Mouse (Mus musculus): ENCODE data around the gene Mllt3. TPM values are rescaled to one million over a fixed set of nuclear protein-coding genes. Genes with fewer than 3 reads are reported as not detected.

Gene Mllt3
- total and polyA plus RNA-seq, 2 experiments from 2014 or later = 5.1 to 13.5 TPM

DNA sequence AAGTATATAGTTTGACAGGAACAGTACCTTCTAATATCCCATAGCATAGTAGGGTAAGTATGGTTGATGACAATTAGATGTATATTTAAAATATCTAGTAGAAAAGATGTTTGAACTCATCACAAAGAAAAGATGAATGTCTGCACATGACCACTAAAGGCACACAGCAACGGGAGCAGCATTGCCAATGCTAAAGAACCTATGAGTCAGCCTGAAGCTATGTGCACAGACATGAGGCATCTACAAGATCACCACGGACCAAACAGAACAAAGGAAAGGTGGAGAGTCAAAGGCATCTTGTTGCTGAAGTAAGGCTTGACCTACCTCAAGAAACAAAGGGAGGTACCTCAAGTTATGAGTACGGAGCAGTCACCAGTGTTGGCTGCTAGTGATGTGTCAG lies 212.3 kb downstream of the Mllt3 start:
- 0 out of 2 replicates have a peak, but pooled peaks cover 5% of the 10 kb centered on the region for H3K36me3 ChIP-seq (replicated peaks; ENCODE audit: control insufficient read depth, insufficient read depth, low read length)
- DNase-seq (ENCODE audit: low spot score) (no peak), ATAC-seq (ENCODE audit: insufficient read depth, low read depth) (no peak)
- peaks cover 7% of the 10 kb centered on the region; the same call in 1 of the 2 replicates for H3K4me1 ChIP-seq (ENCODE audit: control insufficient read depth, insufficient read depth)
- no peak overlapping the region for H3K4me3 ChIP-seq (ENCODE audit: low read depth, low read length)
- 0 out of 2 replicates have a peak, but pooled peaks cover 2% of the 10 kb centered on the region for H3K9me3 ChIP-seq (replicated peaks; ENCODE audit: control insufficient read depth, low read length)
- no peaks in the 10 kb centered on the region for H3K27me3 ChIP-seq (ENCODE audit: control insufficient read depth, insufficient read depth, low read length)
- TF ChIP-seq EP300 (IDR thresholded peaks at IDR 0.05; ENCODE audit: low read depth) (no peak), CTCF (IDR thresholded peaks at IDR 0.05; ENCODE audit: low read depth) (no peak)
- 42% methylated on average over 3 of the region's 3 CpGs for WGBS
- H3K9ac ChIP-seq (replicated peaks; ENCODE audit: low read depth, low read length) = no peak overlapping the region
- no peak overlapping the region for H3K4me2 ChIP-seq (ENCODE audit: low read depth, low read length)
- H3K27ac ChIP-seq (ENCODE audit: low read depth) = no peak overlapping the region

DNA sequence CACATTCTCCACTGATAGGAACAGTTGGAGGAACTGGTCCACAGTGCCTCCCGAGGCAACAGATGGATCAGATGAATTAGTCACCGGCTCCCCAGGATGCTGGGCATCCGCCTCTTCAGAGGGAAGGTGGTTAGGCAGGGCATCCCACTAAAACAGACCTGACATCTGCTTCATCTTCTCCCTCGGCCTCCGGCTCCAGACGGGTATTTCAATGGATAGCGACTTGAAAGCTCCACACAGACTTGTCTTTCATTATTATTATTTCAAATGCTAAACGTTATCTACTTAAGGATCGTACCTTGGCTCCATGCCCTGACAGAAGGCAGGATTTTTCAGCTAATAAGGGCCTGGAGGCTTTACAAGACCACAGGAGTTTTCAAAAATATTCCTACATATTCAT lies 214.0 kb downstream of the Mllt3 start:
- no peak for ATAC-seq (ENCODE audit: insufficient read depth, low read depth)
- 0 out of 2 replicates have a peak, but pooled peaks cover 5% of the 10 kb centered on the region for H3K36me3 ChIP-seq (replicated peaks; ENCODE audit: control insufficient read depth, insufficient read depth, low read length)
- 76% methylated on average over 9 of the region's 9 CpGs for WGBS
- no peak overlapping the region for H3K4me3 ChIP-seq (ENCODE audit: low read depth, low read length)
- DNase-seq (ENCODE audit: low spot score) = no peak
- H3K27me3 ChIP-seq (ENCODE audit: control insufficient read depth, insufficient read depth, low read length) = no peaks in the 10 kb centered on the region
- H3K4me2 ChIP-seq (ENCODE audit: low read depth, low read length) = no peak overlapping the region
- TF ChIP-seq EP300 (IDR thresholded peaks at IDR 0.05; ENCODE audit: low read depth) (no peak), CTCF (IDR thresholded peaks at IDR 0.05; ENCODE audit: low read depth) (no peak)
- 0 out of 2 replicates have a peak, but pooled peaks cover 2% of the 10 kb centered on the region for H3K9me3 ChIP-seq (replicated peaks; ENCODE audit: control insufficient read depth, low read length)
- no peak overlapping the region for H3K9ac ChIP-seq (replicated peaks; ENCODE audit: low read depth, low read length)
- peaks cover 7% of the 10 kb centered on the region; the same call in 1 of the 2 replicates for H3K4me1 ChIP-seq (ENCODE audit: control insufficient read depth, insufficient read depth)
- H3K27ac ChIP-seq (ENCODE audit: low read depth) = no peak overlapping the region

DNA sequence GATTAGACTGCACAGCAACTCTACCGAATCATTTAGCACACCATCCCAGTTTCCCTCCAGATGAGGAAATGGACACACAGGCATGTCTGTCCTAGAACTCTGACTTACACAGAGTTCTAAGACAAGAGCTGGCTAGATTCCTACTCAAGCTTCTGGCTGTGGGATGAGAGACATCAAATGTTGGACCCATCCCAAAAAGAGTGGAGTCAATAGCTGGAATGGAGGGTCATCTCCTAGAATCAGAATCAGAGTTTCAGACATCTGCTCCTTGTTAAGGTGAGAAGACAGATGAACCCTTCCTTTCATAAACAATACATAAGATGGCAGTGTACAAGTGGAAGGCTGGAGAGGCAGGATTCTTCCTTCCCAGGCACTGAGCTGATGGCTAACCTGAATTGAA lies 214.9 kb downstream of the Mllt3 start:
- no peak for TF ChIP-seq EP300 (IDR thresholded peaks at IDR 0.05; ENCODE audit: low read depth)
- no peak for TF ChIP-seq CTCF (IDR thresholded peaks at IDR 0.05; ENCODE audit: low read depth)
- ATAC-seq (ENCODE audit: insufficient read depth, low read depth) (no peak), DNase-seq (ENCODE audit: low spot score) (no peak)

DNA sequence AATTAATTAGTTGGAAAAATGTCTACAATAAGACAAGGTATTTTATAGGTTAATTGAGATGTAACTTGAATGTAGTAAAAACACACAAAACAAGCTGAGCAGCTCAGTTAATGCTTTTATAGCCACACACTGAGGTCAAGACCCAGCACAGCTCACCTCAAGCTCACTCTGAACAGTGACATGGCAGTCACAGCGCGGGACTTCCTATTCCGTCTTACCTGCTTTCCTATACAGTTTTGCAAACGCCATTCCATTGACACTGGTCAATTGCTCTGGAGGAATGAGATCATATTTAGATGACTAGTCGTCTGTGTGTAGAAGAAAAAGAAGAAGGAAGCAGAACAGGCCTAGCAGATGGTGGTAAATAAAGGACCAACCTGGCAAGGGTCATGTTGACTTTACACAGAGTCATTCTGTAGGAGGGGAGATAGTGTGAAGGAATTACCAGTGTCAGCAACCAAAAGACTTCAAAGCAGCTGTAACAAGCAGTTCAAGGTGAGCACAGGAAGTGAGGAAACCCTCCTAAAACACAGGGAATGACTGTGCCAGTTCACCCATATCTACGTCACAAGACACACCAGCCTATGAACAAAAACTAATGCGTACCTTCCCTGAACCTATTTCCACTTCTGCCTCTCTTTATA lies 217.6 kb downstream of the Mllt3 start:
- Histone ChIP-seq H3K4me2 (ENCODE audit: low read depth, low read length) (no peak overlapping the region), H3K27ac (ENCODE audit: low read depth) (no peak overlapping the region), H3K27me3 (ENCODE audit: control insufficient read depth, insufficient read depth, low read length) (no peaks in the 10 kb centered on the region), H3K4me1 (ENCODE audit: control insufficient read depth, insufficient read depth) (no peaks in the 10 kb centered on the region), H3K36me3 (replicated peaks; ENCODE audit: control insufficient read depth, insufficient read depth, low read length) (no peaks in the 10 kb centered on the region), H3K9ac (replicated peaks; ENCODE audit: low read depth, low read length) (no peak overlapping the region), H3K4me3 (ENCODE audit: low read depth, low read length) (no peak overlapping the region), H3K9me3 (replicated peaks; ENCODE audit: control insufficient read depth, low read length) (no peaks in the 10 kb centered on the region)
- WGBS = 88% methylated on average over 7 of the region's 7 CpGs
- TF ChIP-seq CTCF (IDR thresholded peaks at IDR 0.05; ENCODE audit: low read depth) (no peak), EP300 (IDR thresholded peaks at IDR 0.05; ENCODE audit: low read depth) (no peak)
- no peak for ATAC-seq (ENCODE audit: insufficient read depth, low read depth)
- no peak for DNase-seq (ENCODE audit: low spot score)

More for the DNA sequence above, 214.9 kb downstream of the Mllt3 start:
- no peak overlapping the region for H3K27ac ChIP-seq (ENCODE audit: low read depth)
- H3K36me3 ChIP-seq (replicated peaks; ENCODE audit: control insufficient read depth, insufficient read depth, low read length) = 0 out of 2 replicates have a peak, but pooled peaks cover 5% of the 10 kb centered on the region
- WGBS = 77% methylated on average over 1 of the region's 1 CpGs
- 0 out of 2 replicates have a peak, but pooled peaks cover 2% of the 10 kb centered on the region for H3K9me3 ChIP-seq (replicated peaks; ENCODE audit: control insufficient read depth, low read length)
- H3K4me3 ChIP-seq (ENCODE audit: low read depth, low read length) = no peak overlapping the region
- peaks cover under 1% of the 10 kb centered on the region; the same call in 1 of the 2 replicates for H3K4me1 ChIP-seq (ENCODE audit: control insufficient read depth, insufficient read depth)
- no peaks in the 10 kb centered on the region for H3K27me3 ChIP-seq (ENCODE audit: control insufficient read depth, insufficient read depth, low read length)
- H3K4me2 ChIP-seq (ENCODE audit: low read depth, low read length) = no peak overlapping the region
- no peak overlapping the region for H3K9ac ChIP-seq (replicated peaks; ENCODE audit: low read depth, low read length)

DNA sequence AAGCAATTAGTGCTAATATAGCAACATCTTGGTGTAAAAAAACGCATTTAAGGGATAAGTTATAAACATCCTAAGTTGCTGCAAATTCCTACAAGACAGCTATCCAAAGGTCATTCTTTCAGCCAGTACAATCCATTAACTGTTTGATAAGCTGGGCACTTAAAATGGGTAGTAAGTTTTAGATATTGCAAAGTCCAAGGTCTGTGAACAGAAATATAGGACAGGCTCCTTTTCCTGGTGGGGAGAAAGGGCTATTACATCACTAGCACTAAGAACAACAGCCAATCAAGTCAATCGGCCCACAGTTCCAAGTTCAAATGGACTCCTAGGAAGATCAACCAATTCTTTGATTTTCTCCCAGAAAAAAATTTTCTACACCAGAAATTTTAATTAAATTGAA lies 221.3 kb downstream of the Mllt3 start:
- WGBS = 75% methylated on average over 2 of the region's 2 CpGs
- TF ChIP-seq CTCF (IDR thresholded peaks at IDR 0.05; ENCODE audit: low read depth) = no peak
- TF ChIP-seq EP300 (IDR thresholded peaks at IDR 0.05; ENCODE audit: low read depth) = no peak

More for the DNA sequence above, 221.3 kb downstream of the Mllt3 start:
- Histone ChIP-seq H3K4me2 (ENCODE audit: low read depth, low read length) (no peak overlapping the region), H3K36me3 (replicated peaks; ENCODE audit: control insufficient read depth, insufficient read depth, low read length) (no peaks in the 10 kb centered on the region), H3K27me3 (ENCODE audit: control insufficient read depth, insufficient read depth, low read length) (no peaks in the 10 kb centered on the region), H3K4me3 (ENCODE audit: low read depth, low read length) (no peak overlapping the region), H3K9me3 (replicated peaks; ENCODE audit: control insufficient read depth, low read length) (no peaks in the 10 kb centered on the region), H3K27ac (ENCODE audit: low read depth) (no peak overlapping the region), H3K9ac (replicated peaks; ENCODE audit: low read depth, low read length) (no peak overlapping the region), H3K4me1 (ENCODE audit: control insufficient read depth, insufficient read depth) (0 out of 2 replicates have a peak, but pooled peaks cover 3% of the 10 kb centered on the region)
- ATAC-seq (ENCODE audit: insufficient read depth, low read depth) (no peak), DNase-seq (ENCODE audit: low spot score) (no peak)

All from heart, postnatal 0 days (tissue).